Mouse (Mus musculus): ENCODE data around the gene Tnp2.

GRCm38 (mm10) chr16:10768821-10769220, 19.6 kb downstream of the Tnp2 start:
- no peak for TF ChIP-seq CTCF (conservative IDR thresholded peaks at IDR 0.05; ENCODE audit: low read length)
- no peak for TF ChIP-seq NANOG (IDR thresholded peaks at IDR 0.05; ENCODE audit: borderline replicate concordance, low read length)
